Mouse (Mus musculus) liver, embryonic 13.5 days (tissue): ENCODE measurements around the gene Limch1. TPM values are rescaled to one million over a fixed set of nuclear protein-coding genes. Genes with fewer than 3 reads are reported as not detected.

Source experiments
- ATAC-seq: fragments of 200-750 bp; cut with Nextera tagmentation; 2 replicates; pipeline ENCODE4 v1.8.0; 2017; ENCODE audit warnings: low read depth, mild to moderate bottlenecking, moderate number of reproducible peaks, moderate library complexity
- DNase-seq: peaks from one replicate; pipeline ENCODE4 v3.0.0; 2022
- H3K27ac ChIP-seq: fragments of 300-500 bp; sonication (generic); 2 replicates; pipeline ENCODE4 v1.5.1; 2015; ENCODE audit warnings: moderate library complexity, mild to moderate bottlenecking, inconsistent platforms
- H3K27me3 ChIP-seq: fragments of 300-500 bp; sonication (generic); 2 replicates; pipeline ENCODE4 v1.6.1; 2015; ENCODE audit warnings: mild to moderate bottlenecking, inconsistent platforms
- H3K36me3 ChIP-seq: fragments of 300-500 bp; sonication (generic); 2 replicates; pipeline ENCODE4 v1.6.1; 2015; ENCODE audit warnings: mild to moderate bottlenecking, inconsistent platforms
- H3K4me1 ChIP-seq: fragments of 300-500 bp; sonication (generic); replicated peaks from 2 replicates; pipeline ENCODE4 v1.6.1; 2015; ENCODE audit warnings: inconsistent platforms
- H3K4me2 ChIP-seq: fragments of 300-500 bp; sonication (generic); 2 replicates; pipeline ENCODE4 v1.6.1; 2015; ENCODE audit warnings: inconsistent platforms, mild to moderate bottlenecking, moderate library complexity
- H3K4me3 ChIP-seq: fragments of 300-500 bp; sonication (generic); replicated peaks from 2 replicates; pipeline ENCODE4 v1.5.1; 2015; ENCODE audit warnings: mild to moderate bottlenecking, inconsistent platforms
- H3K9ac ChIP-seq: fragments of 300-500 bp; sonication (generic); 2 replicates; pipeline ENCODE4 v1.6.1; 2015; ENCODE audit warnings: mild to moderate bottlenecking, inconsistent platforms
- H3K9me3 ChIP-seq: fragments of 300-500 bp; sonication (generic); replicated peaks from 2 replicates; pipeline ENCODE4 v1.6.1; 2016; ENCODE audit warnings: inconsistent platforms
- WGBS: fragments of 180-500 bp; shearing (Covaris S2); methylation state at CpG from one replicate; pipeline ENCODE4 v1.1.7; 2015; ENCODE audit not compliant: insufficient replicate concordance; 5-methylcytosine and 5-hydroxymethylcytosine counted together
- polyA plus RNA-seq: library from polyadenylated mRNA; unstranded; fragments of >200 nt; fragmentation: Nextera tagmentation; extraction: Ambion mirVana; gene quantifications from 2 replicates; pipeline ENCODE4 v1.2.1, GENCODE M21; 2015

The Limch1 gene
- polyA plus RNA-seq, 1 experiment from 2014 or later = 2.3 TPM

GRCm38 (mm10) chr5:66720921-66721320 is 24.7 kb upstream of the Limch1 start:
- H3K36me3 ChIP-seq = no peaks in the 10 kb centered on the region
- no peak for DNase-seq
- no peak overlapping the region for H3K27ac ChIP-seq
- no peak overlapping the region for H3K9ac ChIP-seq
- H3K9me3 ChIP-seq = no peaks in the 10 kb centered on the region
- H3K4me1 ChIP-seq = no peaks in the 10 kb centered on the region
- ATAC-seq = no peak
- H3K4me3 ChIP-seq = no peak overlapping the region
- H3K27me3 ChIP-seq = no peaks in the 10 kb centered on the region
- H3K4me2 ChIP-seq = no peak overlapping the region
- 38% methylated on average over 5 of the region's 5 CpGs for WGBS

DNA sequence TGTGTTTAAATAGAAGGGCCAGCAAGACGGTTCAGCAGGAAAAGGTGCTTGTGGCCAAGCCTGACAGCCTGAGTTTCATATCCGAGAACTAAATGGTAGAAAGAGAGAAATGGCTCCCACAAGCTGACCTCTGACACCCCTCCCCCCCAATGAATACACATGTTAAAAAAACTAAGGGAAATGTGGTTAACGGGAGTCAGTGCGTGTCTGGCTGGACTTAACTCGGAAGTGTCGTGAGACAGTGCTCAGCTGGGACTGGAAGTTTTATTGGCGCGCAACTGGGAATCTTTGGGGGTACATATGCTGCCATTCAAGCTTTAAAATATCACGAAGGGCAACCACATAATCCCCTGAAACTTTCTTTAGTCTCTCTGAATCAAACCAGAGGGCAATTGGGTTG is 23.0 kb upstream of the Limch1 start:
- Histone ChIP-seq H3K4me1 (no peaks in the 10 kb centered on the region), H3K36me3 (no peaks in the 10 kb centered on the region), H3K4me2 (no peak overlapping the region), H3K27ac (no peak overlapping the region), H3K9ac (no peak overlapping the region), H3K9me3 (no peaks in the 10 kb centered on the region), H3K27me3 (no peaks in the 10 kb centered on the region), H3K4me3 (no peak overlapping the region)
- WGBS = 50% methylated on average over 9 of the region's 9 CpGs
- no peak for DNase-seq
- ATAC-seq = no peak

DNA sequence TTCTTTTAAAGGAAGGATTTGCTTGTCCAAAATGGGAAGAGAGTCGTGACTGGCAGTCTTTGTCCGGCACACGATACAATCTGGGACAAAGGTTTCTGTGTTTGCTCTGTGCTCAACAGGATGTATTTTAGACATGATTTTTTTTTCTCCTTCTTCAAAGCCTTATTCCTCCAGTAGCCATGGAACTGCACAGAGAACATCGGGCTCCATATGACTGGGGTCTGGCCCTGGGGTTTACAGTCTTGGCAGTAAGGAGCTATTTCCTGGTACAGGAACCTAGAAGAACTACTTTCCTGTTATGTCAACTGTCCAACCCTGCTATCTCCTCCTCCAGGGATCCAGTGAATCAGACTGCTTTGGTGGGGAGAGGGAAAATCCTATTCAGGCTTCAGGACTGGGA is 22.6 kb upstream of the Limch1 start:
- Histone ChIP-seq H3K9me3 (no peaks in the 10 kb centered on the region), H3K27ac (no peak overlapping the region), H3K4me3 (no peak overlapping the region), H3K4me1 (no peaks in the 10 kb centered on the region), H3K9ac (no peak overlapping the region), H3K4me2 (no peak overlapping the region), H3K36me3 (no peaks in the 10 kb centered on the region), H3K27me3 (no peaks in the 10 kb centered on the region)
- ATAC-seq = no peak
- no peak for DNase-seq
- 36% methylated on average over 4 of the region's 4 CpGs for WGBS

GRCm38 (mm10) chr5:66723626-66724025 is 22.0 kb upstream of the Limch1 start:
- Histone ChIP-seq H3K36me3 (no peaks in the 10 kb centered on the region), H3K4me2 (no peak overlapping the region), H3K27me3 (no peaks in the 10 kb centered on the region), H3K9me3 (no peaks in the 10 kb centered on the region), H3K4me1 (no peaks in the 10 kb centered on the region), H3K27ac (no peak overlapping the region), H3K9ac (no peak overlapping the region), H3K4me3 (no peak overlapping the region)
- WGBS = 70% methylated on average over 3 of the region's 3 CpGs
- ATAC-seq = no peak
- no peak for DNase-seq

- WGBS = 74% methylated on average over 4 of the region's 4 CpGs
- Histone ChIP-seq H3K9me3 (no peaks in the 10 kb centered on the region), H3K27me3 (no peaks in the 10 kb centered on the region)
These were observed 16.3 kb upstream of the Limch1 start for GRCm38 (mm10) chr5:66729306-66729705.

GRCm38 (mm10) chr5:66730621-66731301 is 14.9 kb upstream of the Limch1 start:
- no peaks in the 10 kb centered on the region for H3K9me3 ChIP-seq
- H3K4me2 ChIP-seq = no peak overlapping the region
- no peaks in the 10 kb centered on the region for H3K27me3 ChIP-seq
- H3K27ac ChIP-seq = no peak overlapping the region
- DNase-seq (no peak), ATAC-seq (no peak)
- no peaks in the 10 kb centered on the region for H3K4me1 ChIP-seq
- no peak overlapping the region for H3K9ac ChIP-seq
- WGBS = 43% methylated on average over 11 of the region's 11 CpGs
- H3K36me3 ChIP-seq = no peaks in the 10 kb centered on the region
- no peak overlapping the region for H3K4me3 ChIP-seq

More at GRCm38 (mm10) chr5:66729306-66729705, 16.3 kb upstream of the Limch1 start:
- no peak for DNase-seq
- no peaks in the 10 kb centered on the region for H3K36me3 ChIP-seq
- no peaks in the 10 kb centered on the region for H3K4me1 ChIP-seq
- no peak for ATAC-seq
- no peak overlapping the region for H3K27ac ChIP-seq
- no peak overlapping the region for H3K9ac ChIP-seq
- no peak overlapping the region for H3K4me2 ChIP-seq
- no peak overlapping the region for H3K4me3 ChIP-seq

DNA sequence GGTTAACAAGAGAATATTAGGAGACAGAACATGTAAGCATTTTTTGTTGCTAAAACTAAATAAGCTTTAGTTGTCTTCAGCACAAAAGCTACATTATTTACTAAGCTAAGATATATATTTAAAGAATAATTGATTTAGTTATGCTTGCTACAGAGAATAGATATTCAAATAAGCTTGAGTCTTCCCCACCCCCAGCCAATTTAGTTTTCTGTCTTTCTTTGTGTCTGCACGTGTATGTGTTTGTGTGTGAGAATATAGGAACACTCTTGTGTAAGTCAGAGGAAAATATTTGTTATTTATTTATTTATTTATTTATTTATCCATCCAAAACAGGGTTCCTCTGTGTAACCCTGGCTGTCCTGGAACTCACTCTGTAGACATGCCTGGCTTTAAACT is 14.3 kb upstream of the Limch1 start:
- DNase-seq (no peak), ATAC-seq (no peak)
- H3K9ac ChIP-seq = no peak overlapping the region
- H3K27me3 ChIP-seq = no peaks in the 10 kb centered on the region
- no peak overlapping the region for H3K27ac ChIP-seq
- no peaks in the 10 kb centered on the region for H3K4me1 ChIP-seq
- H3K4me2 ChIP-seq = no peak overlapping the region
- no peaks in the 10 kb centered on the region for H3K9me3 ChIP-seq
- WGBS = 59% methylated on average over 1 of the region's 1 CpGs
- no peak overlapping the region for H3K4me3 ChIP-seq
- H3K36me3 ChIP-seq = no peaks in the 10 kb centered on the region

DNA sequence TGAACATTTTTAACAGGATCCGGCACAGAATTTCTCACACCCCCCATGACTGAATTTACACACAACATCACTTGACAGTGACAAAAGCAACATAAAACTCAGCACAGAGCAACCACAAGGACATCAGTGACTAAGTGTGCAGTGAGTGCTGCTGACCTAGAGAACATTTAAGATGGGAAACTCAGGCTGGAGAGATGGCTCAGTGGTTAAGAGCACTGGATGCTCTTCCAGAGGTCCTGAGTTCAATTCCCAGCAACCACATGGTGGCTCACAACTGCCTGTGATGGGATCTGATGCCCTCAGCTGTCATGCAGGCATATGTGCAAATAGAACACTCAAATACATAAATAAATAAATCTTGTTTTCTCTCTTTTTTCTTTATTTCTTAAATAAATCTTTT is 12.1 kb upstream of the Limch1 start:
- no peak overlapping the region for H3K4me3 ChIP-seq
- H3K27me3 ChIP-seq = no peaks in the 10 kb centered on the region
- H3K36me3 ChIP-seq = no peaks in the 10 kb centered on the region
- H3K9ac ChIP-seq = no peak overlapping the region
- H3K4me1 ChIP-seq = no peaks in the 10 kb centered on the region
- no peak for ATAC-seq
- no peaks in the 10 kb centered on the region for H3K9me3 ChIP-seq
- H3K4me2 ChIP-seq = no peak overlapping the region
- DNase-seq = no peak
- H3K27ac ChIP-seq = no peak overlapping the region
- WGBS = 80% methylated on average over 1 of the region's 1 CpGs

DNA sequence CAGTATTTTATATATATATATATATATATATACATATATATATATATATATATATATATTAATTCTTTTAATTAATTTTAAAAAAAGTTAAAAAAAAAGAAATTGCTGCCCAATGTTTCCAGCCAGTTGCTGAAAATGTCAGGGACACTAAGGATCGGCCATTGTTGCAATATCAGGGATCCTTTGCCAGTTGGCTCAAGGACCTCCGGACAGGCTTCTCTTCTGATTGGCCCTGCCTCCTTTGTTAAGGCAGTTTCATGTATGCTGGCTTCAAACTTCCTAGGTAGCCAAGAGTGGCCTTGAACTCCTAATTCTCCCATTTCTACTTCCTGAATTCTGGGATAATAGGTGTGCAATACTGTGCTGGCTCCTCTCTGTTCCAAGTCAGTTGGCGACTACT is 6.3 kb upstream of the Limch1 start:
- 68% methylated on average over 3 of the region's 3 CpGs for WGBS

GRCm38 (mm10) chr5:66745996-66746681 is 512 bp downstream of the Limch1 start:
- H3K4me2 ChIP-seq = peak overlapping the region; percentile 70
- peaks cover 45% of the 10 kb centered on the region for H3K27me3 ChIP-seq
- H3K27ac ChIP-seq = no peak overlapping the region
- peak overlapping the region; percentile 53 for H3K4me3 ChIP-seq
- no peaks in the 10 kb centered on the region for H3K9me3 ChIP-seq
- ATAC-seq (no peak), DNase-seq (no peak)
- no peaks in the 10 kb centered on the region for H3K36me3 ChIP-seq
- H3K9ac ChIP-seq = 0 out of 2 replicates have a peak overlapping the region, but pooled peaks have one; percentile 17
- WGBS = under 1% methylated on average over 42 of the region's 42 CpGs
- no peaks in the 10 kb centered on the region for H3K4me1 ChIP-seq

More for the DNA sequence above, 6.3 kb upstream of the Limch1 start:
- Histone ChIP-seq H3K9ac (no peak overlapping the region), H3K4me3 (no peak overlapping the region), H3K27me3 (peaks cover 3% of the 10 kb centered on the region; the same call in 1 of the 2 replicates), H3K4me2 (no peak overlapping the region), H3K27ac (no peak overlapping the region), H3K4me1 (no peaks in the 10 kb centered on the region), H3K36me3 (no peaks in the 10 kb centered on the region), H3K9me3 (no peaks in the 10 kb centered on the region)
- no peak for ATAC-seq
- DNase-seq = no peak

GRCm38 (mm10) chr5:66746761-66747160 is 1.1 kb downstream of the Limch1 start:
- DNase-seq (no peak), ATAC-seq (no peak)
- H3K9me3 ChIP-seq = no peaks in the 10 kb centered on the region
- H3K9ac ChIP-seq = no peak overlapping the region
- H3K4me3 ChIP-seq = peak overlapping the region; percentile 53
- H3K36me3 ChIP-seq = no peaks in the 10 kb centered on the region
- H3K4me2 ChIP-seq = peak overlapping the region; percentile 70
- H3K4me1 ChIP-seq = no peaks in the 10 kb centered on the region
- peaks cover 47% of the 10 kb centered on the region for H3K27me3 ChIP-seq
- H3K27ac ChIP-seq = no peak overlapping the region
- 5% methylated on average over 11 of the region's 11 CpGs for WGBS
